Mouse (Mus musculus) liver, adult 2 months (tissue): Measurements from ENCODE around the gene Gpkow.

ENCODE experiments used
- CTCF ChIP-seq: fragments of 200-500 bp; IDR thresholded peaks from 2 replicates; pipeline ENCODE4 v1.5.1; 2011; ENCODE audit warnings: low read depth, low read length, control low read depth
- POLR2A ChIP-seq: fragments of 200-500 bp; IDR thresholded peaks from 2 replicates; pipeline ENCODE4 v1.6.1; 2011; ENCODE audit warnings: low read length, control low read depth; ENCODE audit not compliant: insufficient read depth; ENCODE audit errors: extremely low read depth

DNA sequence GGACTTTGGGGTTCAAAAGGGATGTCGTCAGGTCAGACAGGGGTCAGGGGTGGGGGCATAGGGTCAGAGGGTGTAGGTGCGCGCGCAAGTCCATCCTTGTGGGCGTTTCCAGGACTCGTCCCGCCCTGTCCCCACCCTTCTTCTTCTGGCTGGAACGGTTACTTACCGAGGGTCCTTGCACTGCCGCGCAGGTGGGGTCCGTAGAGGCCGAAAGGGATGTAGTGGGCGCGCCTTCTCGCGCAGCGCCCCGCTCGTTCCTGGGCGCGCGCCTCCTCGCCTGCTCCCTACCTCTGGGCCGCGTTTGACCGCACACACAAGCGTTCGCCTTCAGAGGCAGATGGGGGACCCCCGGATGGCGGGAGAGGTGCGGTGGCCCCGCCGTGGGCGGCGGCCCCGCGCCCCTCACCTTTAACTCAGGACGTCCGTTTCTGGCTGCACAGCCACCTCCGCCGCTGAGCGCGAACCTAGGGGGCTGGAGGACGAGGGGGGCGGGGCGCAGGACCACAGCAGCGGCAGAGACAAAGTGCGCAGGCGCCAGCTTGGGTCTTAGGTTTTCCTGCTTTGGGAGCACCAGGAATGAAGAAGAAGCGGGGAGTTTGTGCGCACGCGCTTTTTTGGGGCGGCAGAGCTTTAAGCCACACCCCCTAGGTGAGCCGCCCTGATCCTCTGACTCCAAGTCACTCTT, 53.6 kb downstream of the Gpkow start, which contains the start of gene Ccdc120:
- TF ChIP-seq CTCF (no peak), POLR2A (no peak)
